Mouse (Mus musculus): ENCODE data around the gene Msrb2. TPM values are rescaled to one million over a fixed set of nuclear protein-coding genes. Genes with fewer than 3 reads are reported as not detected.

Gene Msrb2
- polyA plus RNA-seq, 1 experiment, result 3.6 TPM

- Histone ChIP-seq H3K27ac (ENCODE audit: insufficient read depth, low read length) (no peak overlapping the region), H3K27me3 (ENCODE audit: control insufficient read depth, insufficient read depth, low read length) (peaks cover 14% of the 10 kb centered on the region), H3K36me3 (ENCODE audit: control insufficient read depth, insufficient read depth, low read length) (no peaks in the 10 kb centered on the region), H3K4me3 (ENCODE audit: extremely low read depth, insufficient read depth, insufficient read length) (no peak overlapping the region), H3K4me1 (ENCODE audit: control insufficient read depth, insufficient read depth, insufficient read length) (no peaks in the 10 kb centered on the region)
- WGBS, result 10% methylated on average over 31 of the region's 31 CpGs
- DNase-seq (ENCODE audit: low read depth in 1 of 2, low spot score in 2 of 2), result no peak
- TF ChIP-seq CTCF (IDR thresholded peaks at IDR 0.05; ENCODE audit: extremely low read depth, insufficient read depth, insufficient read length, insufficient replicate concordance) (no peak), POLR2A (IDR thresholded peaks at IDR 0.05; ENCODE audit: low read depth, low read length) (no peak)
Measured at GRCm38 (mm10) chr2:19429691-19430690, 58.8 kb downstream of the Msrb2 start.

GRCm38 (mm10) chr2:19430746-19431145 is 59.5 kb downstream of the Msrb2 start:
- H3K36me3 ChIP-seq (ENCODE audit: control insufficient read depth, insufficient read depth, low read length), result no peaks in the 10 kb centered on the region
- no peak overlapping the region for H3K4me3 ChIP-seq (ENCODE audit: extremely low read depth, insufficient read depth, insufficient read length)
- no peaks in the 10 kb centered on the region for H3K4me1 ChIP-seq (ENCODE audit: control insufficient read depth, insufficient read depth, insufficient read length)
- no peak for TF ChIP-seq CTCF (IDR thresholded peaks at IDR 0.05; ENCODE audit: extremely low read depth, insufficient read depth, insufficient read length, insufficient replicate concordance)
- no peak for TF ChIP-seq POLR2A (IDR thresholded peaks at IDR 0.05; ENCODE audit: low read depth, low read length)
- DNase-seq (ENCODE audit: low read depth in 1 of 2, low spot score in 2 of 2), result no peak
- H3K27me3 ChIP-seq (ENCODE audit: control insufficient read depth, insufficient read depth, low read length), result peaks cover 14% of the 10 kb centered on the region
- 5% methylated on average over 33 of the region's 33 CpGs for WGBS
- no peak overlapping the region for H3K27ac ChIP-seq (ENCODE audit: insufficient read depth, low read length)

- no peaks in the 10 kb centered on the region for H3K36me3 ChIP-seq (ENCODE audit: control insufficient read depth, insufficient read depth, low read length)
- WGBS, result 5% methylated on average over 18 of the region's 18 CpGs
- no peak for TF ChIP-seq POLR2A (IDR thresholded peaks at IDR 0.05; ENCODE audit: low read depth, low read length)
- no peak for TF ChIP-seq CTCF (IDR thresholded peaks at IDR 0.05; ENCODE audit: extremely low read depth, insufficient read depth, insufficient read length, insufficient replicate concordance)
- no peak overlapping the region for H3K27ac ChIP-seq (ENCODE audit: insufficient read depth, low read length)
- no peaks in the 10 kb centered on the region for H3K4me1 ChIP-seq (ENCODE audit: control insufficient read depth, insufficient read depth, insufficient read length)
- no peak for DNase-seq (ENCODE audit: low read depth in 1 of 2, low spot score in 2 of 2)
- H3K27me3 ChIP-seq (ENCODE audit: control insufficient read depth, insufficient read depth, low read length), result peaks cover 14% of the 10 kb centered on the region
- H3K4me3 ChIP-seq (ENCODE audit: extremely low read depth, insufficient read depth, insufficient read length), result no peak overlapping the region
Measured at GRCm38 (mm10) chr2:19431186-19431585, 59.9 kb downstream of the Msrb2 start.

GRCm38 (mm10) chr2:19431614-19432323 is 60.5 kb downstream of the Msrb2 start:
- no peak overlapping the region for H3K27ac ChIP-seq (ENCODE audit: insufficient read depth, low read length)
- TF ChIP-seq POLR2A (IDR thresholded peaks at IDR 0.05; ENCODE audit: low read depth, low read length) (no peak), CTCF (IDR thresholded peaks at IDR 0.05; ENCODE audit: extremely low read depth, insufficient read depth, insufficient read length, insufficient replicate concordance) (no peak)
- H3K4me1 ChIP-seq (ENCODE audit: control insufficient read depth, insufficient read depth, insufficient read length), result no peaks in the 10 kb centered on the region
- 11% methylated on average over 41 of the region's 41 CpGs for WGBS
- no peaks in the 10 kb centered on the region for H3K36me3 ChIP-seq (ENCODE audit: control insufficient read depth, insufficient read depth, low read length)
- DNase-seq (ENCODE audit: low read depth in 1 of 2, low spot score in 2 of 2), result no peak
- peaks cover 14% of the 10 kb centered on the region for H3K27me3 ChIP-seq (ENCODE audit: control insufficient read depth, insufficient read depth, low read length)
- no peak overlapping the region for H3K4me3 ChIP-seq (ENCODE audit: extremely low read depth, insufficient read depth, insufficient read length)

- TF ChIP-seq POLR2A (IDR thresholded peaks at IDR 0.05; ENCODE audit: low read depth, low read length), result no peak
- TF ChIP-seq CTCF (IDR thresholded peaks at IDR 0.05; ENCODE audit: extremely low read depth, insufficient read depth, insufficient read length, insufficient replicate concordance), result no peak
- WGBS, result 5% methylated on average over 9 of the region's 9 CpGs
- DNase-seq (ENCODE audit: low read depth in 1 of 2, low spot score in 2 of 2), result no peak
- Histone ChIP-seq H3K27ac (ENCODE audit: insufficient read depth, low read length) (no peak overlapping the region), H3K4me3 (ENCODE audit: extremely low read depth, insufficient read depth, insufficient read length) (no peak overlapping the region), H3K4me1 (ENCODE audit: control insufficient read depth, insufficient read depth, insufficient read length) (no peaks in the 10 kb centered on the region), H3K27me3 (ENCODE audit: control insufficient read depth, insufficient read depth, low read length) (peaks cover 16% of the 10 kb centered on the region), H3K36me3 (ENCODE audit: control insufficient read depth, insufficient read depth, low read length) (no peaks in the 10 kb centered on the region)
Measured at GRCm38 (mm10) chr2:19444346-19444745, 73.1 kb downstream of the Msrb2 start.

Other genes with a start within 250 kb of the Msrb2 start
- 0.12 and 0.26 TPM in 2 replicates for gene Armc3, start 172.1 kb upstream of the Msrb2 start, polyA plus RNA-seq (2012; rRNA removed)
- 2.9 and 3.0 TPM in 2 replicates for gene Ptf1a, start 74.2 kb downstream of the Msrb2 start, polyA plus RNA-seq (2012; rRNA removed)
- gene 4921504E06Rik, start 182.5 kb downstream of the Msrb2 start, polyA plus RNA-seq (2012; rRNA removed), result not detected in 2 replicates